Mouse (Mus musculus): ENCODE measurements around the gene Crb2. TPM values are rescaled to one million over a fixed set of nuclear protein-coding genes. Genes with fewer than 3 reads are reported as not detected.

The Crb2 gene
- total and polyA plus RNA-seq, 3 experiments, result not detected

GRCm38 (mm10) chr2:37764514-37764913 is 11.5 kb upstream of the Crb2 start:
- H3K36me3 ChIP-seq (ENCODE audit: control insufficient read depth in 1 of 2, insufficient read depth in 2 of 2, low read length in 2 of 2), result no peaks in the 10 kb centered on the region
- no peak overlapping the region for H3K27ac ChIP-seq (ENCODE audit: control insufficient read depth, low read depth, low read length)
- no peaks in the 10 kb centered on the region for H3K79me2 ChIP-seq (ENCODE audit: control insufficient read depth, insufficient read depth, low read length, poor library complexity)
- H3K4me3 ChIP-seq (ENCODE audit: control insufficient read depth in 1 of 2, insufficient read depth in 1 of 2, low read depth in 2 of 2, low read length in 2 of 2), result no peak overlapping the region
- H3K9me3 ChIP-seq (replicated peaks; ENCODE audit: insufficient read depth, low read length), result no peaks in the 10 kb centered on the region
- no peak for DNase-seq (ENCODE audit: low read depth, low spot score)
- no peak overlapping the region for H3K9ac ChIP-seq (ENCODE audit: control insufficient read depth, low read depth, low read length, poor library complexity, severe bottlenecking)
- no peaks in the 10 kb centered on the region for H3K4me1 ChIP-seq (ENCODE audit: control insufficient read depth in 1 of 2, insufficient read depth in 2 of 2, low read length in 2 of 2)
- TF ChIP-seq JUND (IDR thresholded peaks at IDR 0.05; ENCODE audit: low read depth, low read length), result no peak
- TF ChIP-seq NELFE (IDR thresholded peaks at IDR 0.05; ENCODE audit: low read depth, low read length), result no peak
- TF ChIP-seq UBTF (IDR thresholded peaks at IDR 0.05; ENCODE audit: borderline replicate concordance, insufficient read depth, low read depth, low read length), result no peak
- no peak for TF ChIP-seq TBP (IDR thresholded peaks at IDR 0.05; ENCODE audit: low read depth, low read length)
- TF ChIP-seq E2F4 (IDR thresholded peaks at IDR 0.05; ENCODE audit: borderline replicate concordance, low read depth, low read length), result no peak
- TF ChIP-seq ZC3H11A (IDR thresholded peaks at IDR 0.05; ENCODE audit: low read depth, low read length), result no peak
- TF ChIP-seq MAZ (IDR thresholded peaks at IDR 0.05; ENCODE audit: low read depth, low read length), result no peak
- H3K27me3 ChIP-seq (ENCODE audit: control insufficient read depth in 1 of 2, insufficient read depth in 2 of 2, low read length in 2 of 2), result no peaks in the 10 kb centered on the region

GRCm38 (mm10) chr2:37765082-37765483 is 11.0 kb upstream of the Crb2 start:
- no peaks in the 10 kb centered on the region for H3K36me3 ChIP-seq (ENCODE audit: control insufficient read depth in 1 of 2, insufficient read depth in 2 of 2, low read length in 2 of 2)
- DNase-seq (ENCODE audit: low read depth, low spot score), result no peak
- H3K4me1 ChIP-seq (ENCODE audit: control insufficient read depth in 1 of 2, insufficient read depth in 2 of 2, low read length in 2 of 2), result no peaks in the 10 kb centered on the region
- H3K27ac ChIP-seq (ENCODE audit: control insufficient read depth, low read depth, low read length), result no peak overlapping the region
- no peaks in the 10 kb centered on the region for H3K9me3 ChIP-seq (replicated peaks; ENCODE audit: insufficient read depth, low read length)
- no peaks in the 10 kb centered on the region for H3K79me2 ChIP-seq (ENCODE audit: control insufficient read depth, insufficient read depth, low read length, poor library complexity)
- no peak overlapping the region for H3K4me3 ChIP-seq (ENCODE audit: control insufficient read depth in 1 of 2, insufficient read depth in 1 of 2, low read depth in 2 of 2, low read length in 2 of 2)
- no peak overlapping the region for H3K9ac ChIP-seq (ENCODE audit: control insufficient read depth, low read depth, low read length, poor library complexity, severe bottlenecking)
- H3K27me3 ChIP-seq (ENCODE audit: control insufficient read depth in 1 of 2, insufficient read depth in 2 of 2, low read length in 2 of 2), result no peaks in the 10 kb centered on the region
- no peak for TF ChIP-seq POLR2AphosphoS2 (IDR thresholded peaks at IDR 0.05; ENCODE audit: low read length)
- no peak for TF ChIP-seq TAL1 (IDR thresholded peaks at IDR 0.05; ENCODE audit: low read length)
- TF ChIP-seq CHD2 (IDR thresholded peaks at IDR 0.05; ENCODE audit: low read length), result no peak
- TF ChIP-seq POLR2A (IDR thresholded peaks at IDR 0.05; ENCODE audit: control insufficient read depth in 1 of 2, insufficient read depth in 1 of 2, low read depth in 1 of 2, low read length in 2 of 2, poor library complexity in 1 of 2), result no peak
- no peak for TF ChIP-seq MEF2A (IDR thresholded peaks at IDR 0.05; ENCODE audit: extremely low read depth, insufficient replicate concordance, low read depth, low read length, poor library complexity, severe bottlenecking)
- no peak for TF ChIP-seq HCFC1 (IDR thresholded peaks at IDR 0.05; ENCODE audit: low read depth, low read length)
- no peak for TF ChIP-seq SMC3 (IDR thresholded peaks at IDR 0.05; ENCODE audit: low read depth, low read length)
- TF ChIP-seq KAT2A (conservative IDR thresholded peaks at IDR 0.05; ENCODE audit: low read depth, low read length), result no peak
- TF ChIP-seq MAFK (IDR thresholded peaks at IDR 0.05; ENCODE audit: borderline replicate concordance, low read depth, low read length), result no peak
- TF ChIP-seq MAX (IDR thresholded peaks at IDR 0.05; ENCODE audit: low read length), result no peak
